Mouse (Mus musculus): Measurements from ENCODE around the gene Sgpl1.

Sgpl1 gene

DNA sequence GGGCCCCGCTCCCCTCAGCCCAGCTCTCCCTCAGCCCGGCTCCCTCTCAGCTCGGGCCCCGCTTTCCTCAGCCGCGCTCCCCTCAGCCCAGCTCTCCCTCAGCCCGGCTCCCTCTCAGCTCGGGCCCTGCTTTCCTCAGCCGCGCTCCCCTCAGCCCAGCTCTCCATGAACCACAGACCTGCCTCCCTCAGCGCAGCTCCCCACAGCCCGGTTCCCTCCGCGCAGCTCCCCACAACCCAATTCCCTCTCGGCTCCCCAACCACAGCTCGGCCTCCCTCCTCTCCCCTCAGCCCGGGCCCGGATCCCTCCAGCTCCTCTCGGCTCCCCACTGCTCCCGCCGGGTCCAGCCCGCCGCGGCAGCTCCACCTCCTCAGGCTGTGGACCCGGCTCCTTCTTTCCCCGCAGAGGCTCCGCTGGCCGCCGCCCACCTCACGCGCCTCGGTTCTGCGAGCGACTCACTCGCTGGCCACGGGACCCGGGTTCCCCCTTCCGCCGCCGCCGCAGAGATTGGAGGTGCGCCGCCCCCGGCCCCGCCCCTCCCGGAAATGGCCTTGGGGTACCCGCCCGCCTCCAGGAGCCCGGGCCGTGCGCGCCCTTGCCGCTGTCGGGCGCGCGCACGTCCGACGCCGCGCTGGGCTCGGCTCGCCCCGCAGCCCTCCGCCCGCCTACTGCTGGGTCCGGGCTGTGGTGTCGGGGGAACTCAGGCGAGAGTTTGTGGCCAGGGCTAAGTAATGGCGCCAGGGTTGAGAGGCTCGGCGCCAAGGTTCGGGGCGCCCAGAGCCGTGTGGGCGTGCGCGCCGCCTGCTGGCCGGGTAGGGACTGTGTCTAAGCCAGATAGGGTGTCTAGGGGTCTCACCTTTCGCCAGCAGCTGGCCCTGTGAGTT, at the start of gene Sgpl1:
TSS of gene Sgpl1 (minus strand) at position 547 of the 884 bp plus-strand sequence.
- DNase-seq (ENCODE audit: extremely low read depth, low read depth), result peak; percentile 43

- no peak for DNase-seq (ENCODE audit: extremely low read depth, low read depth)
Observed at GRCm38 (mm10) chr10:61195718-61196291, 48.3 kb upstream of the Sgpl1 start.

DNA sequence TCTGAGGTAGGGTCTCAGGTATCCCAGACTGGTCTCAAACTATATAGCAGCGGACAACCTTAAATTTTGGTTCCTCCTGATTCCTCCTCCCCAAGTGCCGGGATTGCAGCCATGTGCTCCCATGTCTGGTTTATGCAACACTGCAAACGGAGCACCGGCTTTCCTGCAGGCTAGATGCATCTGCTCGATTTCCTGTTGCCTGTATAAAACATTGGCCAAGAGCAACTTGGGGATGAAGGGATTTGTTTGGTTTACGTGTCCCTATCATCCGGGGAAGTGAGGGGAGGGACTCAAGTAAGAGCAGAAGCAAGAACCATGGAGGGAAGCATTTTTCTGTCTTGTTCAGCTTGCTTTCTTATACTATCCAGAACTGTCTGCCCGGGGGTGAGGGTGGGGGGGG, 47.7 kb upstream of the Sgpl1 start:
- no peak for DNase-seq (ENCODE audit: extremely low read depth, low read depth)

DNA sequence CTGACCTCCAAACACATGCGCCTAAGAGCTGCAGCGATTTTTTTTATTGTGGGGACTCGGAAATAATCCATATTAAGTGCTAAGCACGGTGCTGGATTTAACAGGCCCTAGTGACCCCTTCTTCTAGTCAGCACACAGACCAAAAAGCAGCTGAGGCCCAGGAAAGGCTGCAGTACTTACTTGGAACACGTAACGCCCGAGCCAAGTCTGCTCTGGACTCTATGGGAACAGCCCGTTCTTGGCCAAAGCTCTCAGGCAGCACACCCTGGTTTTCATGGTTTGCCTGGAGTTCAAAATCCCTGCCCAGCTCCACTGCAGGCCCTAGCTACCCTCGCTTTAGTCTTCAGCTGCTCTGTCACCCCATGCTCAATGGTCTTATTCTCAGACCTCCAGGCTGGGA, 47.1 kb upstream of the Sgpl1 start:
- no peak for DNase-seq (ENCODE audit: extremely low read depth, low read depth)

DNA sequence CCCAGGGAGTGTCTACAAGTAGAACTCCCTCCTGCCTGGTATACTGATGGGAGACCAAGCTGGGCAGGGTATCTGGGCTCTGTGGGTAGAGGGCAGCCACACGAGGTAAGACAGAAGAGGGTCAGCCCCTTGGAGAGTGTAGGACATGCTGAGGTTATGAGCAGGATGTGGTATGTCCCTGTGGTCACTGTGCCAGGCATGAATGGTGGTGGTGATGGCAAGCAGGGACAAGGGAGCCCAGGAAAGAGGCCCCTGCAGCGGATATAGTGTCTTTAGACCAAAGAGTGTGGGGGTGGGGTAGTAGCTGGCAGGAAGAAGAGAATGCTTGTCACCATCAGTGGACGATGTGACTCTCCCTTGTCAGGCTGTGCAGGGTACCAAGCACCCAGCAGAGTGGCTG, 40.5 kb upstream of the Sgpl1 start:
- no peak for DNase-seq (ENCODE audit: extremely low read depth, low read depth)

DNA sequence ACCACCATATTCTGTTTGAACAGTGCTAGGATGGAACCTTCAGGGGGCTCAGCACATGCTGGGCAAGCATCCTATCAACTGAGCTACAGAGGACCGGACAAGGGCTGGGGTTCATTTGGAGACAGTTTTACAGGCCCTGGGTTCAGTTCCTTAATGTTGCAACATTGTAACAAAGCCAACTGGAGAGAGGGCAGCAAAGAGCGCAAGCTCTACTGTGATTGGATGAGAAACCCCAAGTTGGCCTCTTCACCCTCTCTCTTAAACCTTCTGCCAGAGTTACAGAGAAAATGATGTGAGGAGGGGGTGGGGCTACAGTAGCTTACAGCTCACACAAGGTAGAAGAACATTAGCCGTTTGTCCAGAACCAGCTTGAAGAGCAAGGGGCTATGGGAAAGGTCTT, 39.5 kb upstream of the Sgpl1 start:
- DNase-seq (ENCODE audit: extremely low read depth, low read depth), result no peak

- no peak for DNase-seq (ENCODE audit: extremely low read depth, low read depth)
Observed at GRCm38 (mm10) chr10:61179927-61180326, 32.4 kb upstream of the Sgpl1 start.

GRCm38 (mm10) chr10:61178687-61179086, 31.2 kb upstream of the Sgpl1 start:
- DNase-seq (ENCODE audit: extremely low read depth, low read depth), result no peak

DNA sequence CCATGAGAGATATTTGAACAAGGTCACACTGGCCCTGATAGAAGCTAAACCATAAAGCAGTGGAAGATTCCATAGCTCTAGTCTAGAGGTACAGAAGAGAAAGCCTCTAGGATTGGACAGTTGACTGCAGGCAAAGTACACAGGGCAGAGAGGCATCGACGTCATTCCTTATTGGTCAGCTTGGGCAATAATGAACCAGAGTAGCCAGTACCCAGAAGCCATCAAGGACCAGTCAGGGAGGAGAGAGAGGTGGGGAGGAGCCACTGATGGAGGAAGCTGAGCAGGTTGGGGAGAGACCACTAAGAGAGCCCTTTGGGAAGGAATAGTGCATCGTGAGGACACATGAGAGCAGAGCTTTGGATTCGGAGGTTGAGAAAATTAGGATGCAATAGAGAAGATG, 30.2 kb upstream of the Sgpl1 start:
- no peak for DNase-seq (ENCODE audit: extremely low read depth, low read depth)

DNA sequence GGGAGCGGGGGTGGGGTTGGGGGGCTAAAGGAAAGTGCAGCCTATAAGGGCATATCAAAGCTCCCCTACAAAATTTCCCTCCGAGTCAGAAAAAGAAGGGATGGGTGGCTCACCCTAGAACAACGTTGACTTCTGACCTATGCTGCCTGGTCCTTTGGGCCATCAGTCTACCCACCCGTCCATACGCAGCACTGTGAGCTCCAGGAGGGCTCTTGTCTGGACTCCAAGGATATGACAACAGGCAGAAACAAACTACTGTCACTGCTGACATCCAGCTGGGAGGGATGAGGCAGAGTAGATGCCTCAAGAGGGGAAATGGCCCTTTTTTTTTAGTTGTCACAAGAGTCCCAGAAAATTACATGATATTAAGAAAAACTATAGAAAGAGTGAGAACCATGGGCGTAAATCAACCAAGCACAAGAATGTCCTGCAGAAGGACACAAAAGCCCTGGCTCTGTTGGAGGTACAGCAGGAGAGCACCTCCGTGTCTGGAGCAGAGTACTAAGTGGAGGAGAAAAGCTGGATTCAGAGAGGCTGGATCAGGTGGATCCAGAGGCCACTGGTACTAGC, 28.8 kb upstream of the Sgpl1 start:
- no peak for DNase-seq (ENCODE audit: extremely low read depth, low read depth)

DNA sequence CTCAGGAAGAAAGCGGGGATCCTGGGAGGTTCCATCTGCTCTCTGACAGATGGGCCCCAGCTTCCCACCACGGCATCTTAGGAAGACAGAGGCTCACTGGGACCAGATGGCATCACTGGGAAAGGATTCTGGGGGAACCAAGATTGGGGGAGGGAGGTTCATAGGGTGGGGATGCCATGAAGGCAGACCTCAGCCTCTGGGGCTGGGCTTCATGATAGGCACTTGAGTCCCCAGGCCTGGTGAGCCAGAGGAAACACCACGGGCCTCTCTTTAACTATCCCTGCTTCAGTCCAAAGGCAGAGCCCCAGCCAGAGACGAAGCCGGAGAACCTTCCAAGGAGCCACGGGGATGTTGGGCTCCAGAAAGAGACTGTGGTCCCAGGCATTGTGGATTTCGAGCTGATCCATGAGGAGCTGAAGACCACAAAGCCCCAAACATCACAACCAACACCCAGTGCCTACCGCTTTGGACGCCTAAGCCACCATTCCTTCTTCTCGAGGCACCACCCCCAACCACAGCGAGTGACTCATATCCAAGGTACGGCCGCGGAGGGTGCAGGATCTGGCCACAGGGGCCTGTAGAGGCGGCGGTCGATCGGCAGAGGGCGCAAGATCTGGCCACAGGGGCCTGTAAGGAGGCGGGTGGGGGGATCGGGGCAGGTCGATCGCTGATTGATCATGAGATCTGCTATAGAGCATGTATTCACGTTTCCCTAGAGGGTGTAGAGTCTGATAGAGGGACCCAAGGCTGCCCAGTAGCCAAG, 28.1 kb upstream of the Sgpl1 start:
- peak; percentile 20 for DNase-seq (ENCODE audit: extremely low read depth, low read depth)

DNA sequence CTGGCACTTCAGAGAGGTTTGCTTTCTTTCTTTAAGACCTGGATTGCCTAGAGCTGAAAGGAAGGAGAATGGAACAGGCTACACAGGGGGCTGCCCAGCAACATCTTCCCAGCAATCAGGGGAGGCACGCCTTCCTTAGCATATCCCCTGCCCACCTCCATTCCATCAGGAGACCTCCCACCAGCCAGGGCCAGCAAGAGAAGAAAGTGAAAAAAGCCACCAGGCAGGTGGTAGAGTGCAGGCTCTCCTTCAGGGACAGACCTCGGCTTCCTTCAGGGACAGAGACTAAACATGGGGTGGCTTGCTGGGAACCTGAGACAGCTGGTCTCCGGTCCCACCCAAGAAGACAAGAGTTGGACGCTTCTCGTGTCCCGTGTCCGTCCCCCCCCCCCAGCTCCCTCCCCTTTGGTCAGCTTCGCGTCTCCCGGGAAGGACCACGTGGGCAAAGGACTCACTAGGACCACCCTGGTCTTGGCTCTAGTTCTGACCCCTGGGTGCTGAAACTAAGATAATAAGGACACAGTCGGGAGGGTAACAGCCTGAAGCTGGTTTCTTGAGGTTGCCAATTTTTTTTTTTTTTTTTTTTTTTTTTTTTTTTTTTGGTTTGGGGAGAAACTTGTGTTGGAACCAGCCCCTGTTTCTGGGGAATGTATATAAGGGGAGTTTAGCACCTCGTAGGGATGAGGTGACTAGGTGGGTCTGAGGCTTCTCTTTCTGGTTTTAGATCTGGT, 27.4 kb upstream of the Sgpl1 start:
- no peak for DNase-seq (ENCODE audit: extremely low read depth, low read depth)

DNA sequence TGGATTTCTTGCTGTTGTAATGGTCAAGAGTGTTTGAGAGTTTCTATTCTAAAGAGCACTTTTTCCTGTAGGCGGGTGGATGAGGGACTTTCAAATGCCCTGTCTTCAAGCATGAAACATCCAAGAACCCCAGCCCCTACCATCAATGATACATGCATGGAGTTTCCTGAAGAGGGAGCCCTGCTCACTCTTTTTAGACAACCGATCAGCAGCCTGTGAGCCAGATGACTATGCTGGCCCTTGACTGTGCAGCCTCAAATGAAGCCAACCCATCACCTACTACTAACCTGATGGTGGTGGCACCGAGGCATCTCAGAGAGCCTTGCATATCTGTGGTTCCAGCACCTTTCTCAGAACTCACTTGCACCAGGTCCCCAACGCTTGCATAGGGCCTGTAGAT, 25.0 kb upstream of the Sgpl1 start:
- DNase-seq (ENCODE audit: extremely low read depth, low read depth), result no peak

DNA sequence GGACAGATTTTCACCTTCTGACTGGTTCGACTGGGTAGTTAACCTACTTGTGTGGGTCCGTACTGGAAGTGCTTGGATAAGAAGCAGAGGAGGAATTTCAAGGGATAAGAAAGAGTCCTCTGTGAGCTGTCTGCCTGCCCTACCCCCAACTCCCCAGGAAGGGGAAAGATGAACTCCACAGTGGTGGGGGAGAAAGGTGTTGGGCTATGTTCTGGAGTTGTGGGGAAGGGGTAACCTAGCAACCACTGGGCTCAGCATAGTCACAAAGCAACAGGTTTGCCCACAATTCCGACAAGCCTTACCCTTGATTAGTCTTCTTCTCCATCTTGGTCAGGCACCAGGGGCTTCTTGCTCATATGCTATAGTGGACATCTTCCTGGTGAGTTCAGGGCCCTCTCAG, 24.2 kb upstream of the Sgpl1 start, which contains the start of gene Tbata:
TSS of gene Tbata (plus strand) at position 301 of the 400 bp plus-strand sequence.
- no peak for DNase-seq (ENCODE audit: extremely low read depth, low read depth)

DNA sequence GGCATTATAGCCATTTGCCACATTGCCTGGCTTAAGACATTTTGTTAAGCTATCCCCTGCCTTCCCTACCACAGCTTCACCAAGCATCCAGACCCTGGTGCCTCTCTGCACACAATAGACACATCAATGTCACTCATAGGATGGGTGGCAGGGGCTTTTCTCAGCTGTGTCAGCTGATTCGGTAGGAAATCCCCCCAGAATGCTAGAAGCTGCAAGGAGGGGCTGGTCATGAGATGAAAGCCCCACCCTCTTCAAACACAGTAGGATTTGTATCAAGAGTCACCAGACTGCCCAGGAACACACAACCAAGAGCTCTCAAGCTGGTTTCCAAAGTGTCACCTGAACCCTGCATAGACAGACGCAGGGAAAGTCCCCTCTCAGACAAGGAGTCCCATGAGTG, 20.9 kb upstream of the Sgpl1 start:
- DNase-seq (ENCODE audit: extremely low read depth, low read depth), result no peak

DNA sequence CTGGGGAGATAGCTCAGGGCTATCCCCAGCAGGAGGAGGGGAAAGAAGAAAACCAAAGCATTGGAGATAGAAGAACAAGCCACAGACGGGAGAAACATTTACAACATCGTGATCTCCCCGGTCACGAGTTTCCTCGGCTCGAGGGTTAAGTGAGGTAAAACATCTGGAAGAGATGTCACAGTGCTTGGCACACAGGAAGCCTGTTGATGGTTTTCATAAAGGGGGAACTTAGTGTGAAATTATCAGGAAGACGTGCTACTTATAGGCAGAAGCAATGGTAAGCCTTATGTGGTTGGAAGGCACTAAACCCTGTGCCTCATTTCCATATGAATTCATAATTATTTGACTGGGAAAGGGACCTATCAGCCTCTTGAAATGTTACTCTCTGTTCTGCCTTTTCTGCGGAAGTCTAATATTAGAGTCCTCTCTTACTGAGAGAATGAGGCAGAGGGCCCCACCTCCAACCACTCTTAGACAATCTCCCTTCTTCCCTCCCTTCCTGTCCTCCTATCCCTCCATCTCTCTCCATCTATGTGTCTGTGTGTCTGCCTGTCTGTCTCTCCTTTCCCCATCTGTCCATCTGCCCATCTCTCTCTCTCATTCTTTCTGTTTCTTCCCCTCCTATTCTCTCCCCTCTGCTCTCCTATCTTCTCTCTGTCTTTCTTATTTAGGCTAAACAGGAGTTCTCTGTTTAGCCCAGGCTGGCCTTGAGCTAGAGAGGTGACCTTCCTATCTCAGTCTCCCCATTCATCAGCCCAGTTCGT, 20.0 kb upstream of the Sgpl1 start:
- DNase-seq (ENCODE audit: extremely low read depth, low read depth), result no peak

DNA sequence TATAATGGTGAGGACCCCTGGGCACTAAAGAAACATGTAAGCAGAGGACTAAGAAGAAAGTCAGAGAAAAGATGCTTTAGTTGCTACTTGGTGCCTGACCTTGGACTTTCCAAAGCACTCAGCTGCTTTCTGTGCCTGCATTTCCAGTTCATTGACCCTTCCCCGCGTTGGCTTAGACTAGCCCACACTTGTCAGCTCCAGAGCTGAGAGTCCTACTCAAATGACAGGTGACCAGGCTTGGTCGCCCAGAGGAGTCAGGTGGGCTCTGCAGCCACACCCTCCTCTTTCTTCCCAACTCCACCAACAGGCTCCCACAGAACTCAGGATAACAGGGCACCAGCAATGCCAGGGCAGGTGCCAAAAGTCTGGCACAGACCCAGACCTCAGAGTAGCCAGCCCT, 14.9 kb upstream of the Sgpl1 start:
- no peak for DNase-seq (ENCODE audit: extremely low read depth, low read depth)

- no peak for DNase-seq (ENCODE audit: extremely low read depth, low read depth)
Observed at GRCm38 (mm10) chr10:61160671-61161070, 13.2 kb upstream of the Sgpl1 start.

DNA sequence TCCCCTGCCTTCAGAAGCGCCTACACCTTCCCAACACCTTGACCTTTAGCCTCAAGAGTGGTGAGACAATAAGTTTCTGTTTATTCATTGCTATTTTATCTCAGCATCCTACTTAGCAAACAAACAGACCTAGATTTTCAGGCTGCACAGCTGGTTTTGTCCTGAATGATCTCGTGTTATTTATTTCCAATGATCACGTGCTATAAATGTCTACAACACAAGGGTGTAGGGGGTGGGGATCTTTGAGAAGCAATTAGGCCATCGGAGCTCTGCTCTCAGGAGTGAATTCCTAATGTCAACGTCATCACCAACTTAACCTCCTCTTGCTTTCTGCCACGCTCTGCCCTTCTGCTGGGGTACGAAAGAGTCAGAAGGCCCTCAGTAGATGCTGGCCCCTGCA, 12.6 kb upstream of the Sgpl1 start:
- DNase-seq (ENCODE audit: extremely low read depth, low read depth), result no peak

- DNase-seq (ENCODE audit: extremely low read depth, low read depth), result no peak
Observed at GRCm38 (mm10) chr10:61158594-61158993, 11.1 kb upstream of the Sgpl1 start.
